Mouse (Mus musculus) hindbrain, embryonic 15.5 days (tissue): Measurements from ENCODE around the gene Ice1. TPM values are rescaled to one million over a fixed set of nuclear protein-coding genes. Genes with fewer than 3 reads are reported as not detected.
A peak's percentile ranks its signal among the peaks of the same experiment; 100 is the strongest.

Source experiments
- ATAC-seq: fragments of 200-750 bp; cut with Nextera tagmentation; 2 replicates; pipeline ENCODE4 v1.8.0; 2017; ENCODE audit warnings: low read depth, moderate number of reproducible peaks, moderate TSS enrichment; ENCODE audit not compliant: low FRiP score
- H3K27ac ChIP-seq: fragments of 300-500 bp; sonication (generic); replicated peaks from 2 replicates; pipeline ENCODE4 v1.5.1; 2015; ENCODE audit warnings: mild to moderate bottlenecking, inconsistent platforms
- H3K27me3 ChIP-seq: fragments of 300-500 bp; sonication (generic); 2 replicates; pipeline ENCODE4 v1.6.1; 2015; ENCODE audit warnings: control low read depth, inconsistent platforms
- H3K36me3 ChIP-seq: fragments of 300-500 bp; sonication (generic); 2 replicates; pipeline ENCODE4 v1.6.1; 2015; ENCODE audit warnings: control low read depth, inconsistent platforms
- H3K4me1 ChIP-seq: fragments of 300-500 bp; sonication (generic); replicated peaks from 2 replicates; pipeline ENCODE4 v1.6.1; 2015; ENCODE audit warnings: control low read depth, inconsistent platforms
- H3K4me2 ChIP-seq: fragments of 300-500 bp; sonication (generic); 2 replicates; pipeline ENCODE4 v1.6.1; 2015; ENCODE audit warnings: moderate library complexity, mild to moderate bottlenecking, inconsistent platforms
- H3K4me3 ChIP-seq: fragments of 300-500 bp; sonication (generic); 2 replicates; pipeline ENCODE4 v1.5.1; 2015; ENCODE audit warnings: mild to moderate bottlenecking, inconsistent platforms
- H3K9ac ChIP-seq: fragments of 300-500 bp; sonication (generic); 2 replicates; pipeline ENCODE4 v1.6.1; 2015; ENCODE audit warnings: inconsistent platforms
- H3K9me3 ChIP-seq: fragments of 300-500 bp; sonication (generic); 2 replicates; pipeline ENCODE4 v1.6.1; 2016; ENCODE audit warnings: control low read depth, inconsistent platforms
- WGBS: fragments of 180-500 bp; shearing (Covaris S2); methylation state at CpG from one replicate; pipeline ENCODE4 v1.1.7; 2015; 5-methylcytosine and 5-hydroxymethylcytosine counted together
- polyA plus RNA-seq: library from polyadenylated mRNA; unstranded; fragments of >200 nt; fragmentation: Nextera tagmentation; extraction: Ambion mirVana; gene quantifications from 2 replicates; pipeline ENCODE4 v1.2.1, GENCODE M21; 2015

Gene Ice1
- polyA plus RNA-seq, 1 experiment from 2014 or later, result 32.4 TPM

DNA sequence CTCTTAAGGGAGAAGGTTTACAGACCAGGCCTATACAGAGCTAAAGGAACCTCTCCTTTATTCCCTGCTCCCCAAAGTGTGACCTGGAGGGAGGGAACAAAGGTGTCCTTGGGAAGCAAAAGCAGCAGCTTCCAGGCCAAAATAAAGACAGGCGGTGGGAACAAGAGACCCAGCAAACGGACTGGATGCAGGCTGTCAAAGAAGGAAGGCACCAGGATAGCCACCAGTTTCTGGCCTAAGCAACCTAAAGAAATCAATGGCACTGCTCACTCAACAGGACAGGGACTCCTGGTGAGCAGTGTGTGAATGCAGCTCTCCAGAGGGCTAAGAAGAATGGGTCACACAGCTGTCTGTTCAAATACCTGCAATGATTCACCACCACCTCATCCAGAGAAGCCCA lies 1.8 kb downstream of the Ice1 start:
- H3K36me3 ChIP-seq, result no peaks in the 10 kb centered on the region
- ATAC-seq, result no peak
- no peaks in the 10 kb centered on the region for H3K27me3 ChIP-seq
- H3K4me1 ChIP-seq, result peaks cover 34% of the 10 kb centered on the region
- H3K4me3 ChIP-seq, result peak overlapping the region; percentile 96; the same call in 1 of the 2 replicates
- 51% methylated on average over 2 of the region's 2 CpGs for WGBS
- no peaks in the 10 kb centered on the region for H3K9me3 ChIP-seq
- H3K4me2 ChIP-seq, result peak overlapping the region; percentile 68
- no peak overlapping the region for H3K9ac ChIP-seq
- H3K27ac ChIP-seq, result no peak overlapping the region

- no peak overlapping the region for H3K4me3 ChIP-seq
- H3K9ac ChIP-seq, result no peak overlapping the region
- H3K9me3 ChIP-seq, result no peaks in the 10 kb centered on the region
- no peaks in the 10 kb centered on the region for H3K27me3 ChIP-seq
- peaks cover 7% of the 10 kb centered on the region; the same call in 1 of the 2 replicates for H3K36me3 ChIP-seq
- WGBS, result 84% methylated on average over 4 of the region's 4 CpGs
- no peak overlapping the region for H3K4me2 ChIP-seq
- no peaks in the 10 kb centered on the region for H3K4me1 ChIP-seq
- no peak overlapping the region for H3K27ac ChIP-seq
- ATAC-seq, result no peak
These were observed 11.0 kb downstream of the Ice1 start for GRCm38 (mm10) chr13:70626416-70626815.

DNA sequence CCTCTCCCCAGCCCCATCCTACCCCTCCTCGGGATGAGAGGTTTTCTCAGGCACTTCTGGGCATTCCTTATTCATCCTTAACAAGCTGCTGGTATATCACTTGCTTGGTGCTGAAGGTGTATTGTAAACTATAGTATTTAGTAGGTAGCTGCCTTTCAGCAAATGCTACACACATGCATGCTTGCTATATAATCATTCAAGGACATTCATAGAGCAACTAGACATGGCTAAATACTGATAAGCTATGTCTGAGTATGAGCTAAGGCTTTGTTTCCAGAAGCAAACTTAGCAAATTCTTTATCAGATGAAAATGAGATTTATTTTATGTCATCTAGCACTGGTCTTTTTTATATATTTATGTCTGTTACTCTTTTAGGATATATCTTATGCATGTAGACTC lies 11.8 kb downstream of the Ice1 start:
- WGBS, result 86% methylated on average over 1 of the region's 1 CpGs
- no peaks in the 10 kb centered on the region for H3K9me3 ChIP-seq
- no peak overlapping the region for H3K4me2 ChIP-seq
- no peaks in the 10 kb centered on the region for H3K27me3 ChIP-seq
- no peaks in the 10 kb centered on the region for H3K4me1 ChIP-seq
- ATAC-seq, result no peak
- H3K4me3 ChIP-seq, result no peak overlapping the region
- peaks cover 7% of the 10 kb centered on the region; the same call in 1 of the 2 replicates for H3K36me3 ChIP-seq
- no peak overlapping the region for H3K9ac ChIP-seq
- no peak overlapping the region for H3K27ac ChIP-seq

GRCm38 (mm10) chr13:70624445-70624844 lies 13.0 kb downstream of the Ice1 start:
- Histone ChIP-seq H3K4me3 (no peak overlapping the region), H3K9me3 (no peaks in the 10 kb centered on the region), H3K27me3 (no peaks in the 10 kb centered on the region), H3K27ac (no peak overlapping the region), H3K4me2 (no peak overlapping the region), H3K36me3 (peaks cover 13% of the 10 kb centered on the region), H3K4me1 (no peaks in the 10 kb centered on the region), H3K9ac (no peak overlapping the region)
- peak; percentile 60; the same call in 1 of the 2 replicates for ATAC-seq
- WGBS, result 83% methylated on average over 4 of the region's 4 CpGs

DNA sequence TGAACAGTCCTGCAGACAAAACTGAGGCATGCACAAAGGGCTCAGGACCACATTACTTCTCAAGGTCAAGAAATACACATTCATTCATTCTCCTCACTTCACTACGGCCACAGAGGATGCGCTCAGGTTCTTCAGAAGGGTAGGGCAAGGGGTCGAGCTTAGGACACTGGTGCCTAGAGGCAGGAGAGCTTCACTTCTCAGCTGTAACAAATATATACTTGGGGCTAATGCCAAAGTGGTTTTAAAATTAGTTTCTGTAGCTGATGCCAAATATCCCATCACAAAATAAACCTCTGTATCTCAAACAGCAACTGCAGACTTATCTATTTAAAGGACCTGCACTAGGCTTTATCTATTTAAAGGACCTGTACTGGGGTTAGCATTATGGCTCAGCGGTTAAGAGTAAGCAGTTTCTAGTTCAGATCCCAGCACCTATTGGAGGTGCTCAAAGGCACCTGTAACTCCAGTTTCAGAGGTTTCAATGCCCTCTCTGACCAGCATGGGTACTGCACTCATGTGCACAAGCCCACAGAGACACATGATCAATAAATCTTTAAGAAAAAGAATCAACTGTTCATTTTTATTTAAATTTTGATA lies 14.9 kb downstream of the Ice1 start:
- Histone ChIP-seq H3K4me1 (no peaks in the 10 kb centered on the region), H3K27ac (no peak overlapping the region), H3K4me3 (no peak overlapping the region), H3K27me3 (no peaks in the 10 kb centered on the region), H3K9me3 (no peaks in the 10 kb centered on the region), H3K4me2 (no peak overlapping the region), H3K9ac (no peak overlapping the region), H3K36me3 (peaks cover 28% of the 10 kb centered on the region)
- WGBS, result 96% methylated on average over 4 of the region's 4 CpGs
- no peak for ATAC-seq

DNA sequence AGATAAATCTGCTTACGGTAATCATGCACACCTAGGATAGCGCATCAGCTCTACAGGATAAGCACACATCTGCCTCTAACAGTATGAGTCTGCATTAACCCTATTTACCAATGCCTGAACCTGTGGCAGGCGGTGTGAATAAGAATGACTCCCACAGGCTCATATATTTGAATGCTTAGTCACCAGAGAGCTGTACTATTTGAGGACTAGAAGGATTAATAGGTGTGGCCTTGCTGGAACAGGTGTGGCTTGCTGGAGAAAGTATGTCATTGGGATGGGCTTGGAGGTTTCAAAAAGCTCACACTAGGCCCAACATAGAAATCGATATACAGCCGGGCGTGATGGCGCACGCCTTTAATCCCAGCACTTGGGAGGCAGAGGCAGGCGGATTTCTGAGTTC lies 15.9 kb downstream of the Ice1 start:
- no peak overlapping the region for H3K27ac ChIP-seq
- H3K27me3 ChIP-seq, result no peaks in the 10 kb centered on the region
- H3K9me3 ChIP-seq, result no peaks in the 10 kb centered on the region
- WGBS, result 97% methylated on average over 9 of the region's 9 CpGs
- H3K36me3 ChIP-seq, result peaks cover 39% of the 10 kb centered on the region
- ATAC-seq, result no peak
- no peak overlapping the region for H3K4me3 ChIP-seq
- H3K4me2 ChIP-seq, result no peak overlapping the region
- H3K9ac ChIP-seq, result no peak overlapping the region
- no peaks in the 10 kb centered on the region for H3K4me1 ChIP-seq

DNA sequence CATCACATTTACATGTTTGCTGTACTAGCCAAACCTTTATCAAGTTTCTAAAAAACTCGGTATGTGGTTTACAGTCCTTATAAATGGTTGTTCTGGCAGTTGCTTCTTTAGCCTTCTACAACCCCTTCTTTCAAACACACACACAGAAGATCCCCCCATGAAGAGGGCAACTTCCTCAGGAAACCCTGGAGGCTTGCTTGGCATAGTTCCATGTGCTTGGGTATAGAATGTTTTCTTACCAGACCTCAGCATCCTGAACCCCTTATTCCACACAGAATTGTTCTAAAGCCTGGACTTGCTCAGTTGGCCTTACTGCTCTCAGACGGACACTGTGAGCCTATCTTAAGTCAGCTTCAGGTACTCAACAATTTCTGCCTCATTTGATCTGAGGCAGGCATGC lies 24.6 kb downstream of the Ice1 start:
- 91% methylated on average over 2 of the region's 2 CpGs for WGBS

GRCm38 (mm10) chr13:70610431-70611420 lies 26.7 kb downstream of the Ice1 start:
- no peak overlapping the region for H3K9ac ChIP-seq
- no peaks in the 10 kb centered on the region for H3K9me3 ChIP-seq
- peaks cover 81% of the 10 kb centered on the region for H3K36me3 ChIP-seq
- WGBS, result 89% methylated on average over 15 of the region's 15 CpGs
- no peak overlapping the region for H3K27ac ChIP-seq
- peak; percentile 55; the same call in 1 of the 2 replicates for ATAC-seq
- no peak overlapping the region for H3K4me3 ChIP-seq
- H3K4me1 ChIP-seq, result no peaks in the 10 kb centered on the region
- no peaks in the 10 kb centered on the region for H3K27me3 ChIP-seq
- H3K4me2 ChIP-seq, result no peak overlapping the region

More for the DNA sequence above, 24.6 kb downstream of the Ice1 start:
- Histone ChIP-seq H3K4me3 (no peak overlapping the region), H3K9ac (no peak overlapping the region), H3K4me1 (no peaks in the 10 kb centered on the region), H3K36me3 (peaks cover 80% of the 10 kb centered on the region), H3K27ac (no peak overlapping the region), H3K4me2 (no peak overlapping the region), H3K9me3 (no peaks in the 10 kb centered on the region), H3K27me3 (no peaks in the 10 kb centered on the region)
- no peak for ATAC-seq

GRCm38 (mm10) chr13:70609632-70610031 lies 27.8 kb downstream of the Ice1 start:
- 80% methylated on average over 3 of the region's 3 CpGs for WGBS
- no peak overlapping the region for H3K4me3 ChIP-seq
- H3K4me2 ChIP-seq, result no peak overlapping the region
- no peak overlapping the region for H3K9ac ChIP-seq
- H3K27me3 ChIP-seq, result no peaks in the 10 kb centered on the region
- H3K4me1 ChIP-seq, result no peaks in the 10 kb centered on the region
- H3K27ac ChIP-seq, result no peak overlapping the region
- peaks cover 81% of the 10 kb centered on the region for H3K36me3 ChIP-seq
- ATAC-seq, result no peak
- H3K9me3 ChIP-seq, result no peaks in the 10 kb centered on the region

GRCm38 (mm10) chr13:70605366-70605765 lies 32.1 kb downstream of the Ice1 start:
- H3K36me3 ChIP-seq, result peaks cover 96% of the 10 kb centered on the region

GRCm38 (mm10) chr13:70604723-70605122 lies 32.7 kb downstream of the Ice1 start:
- H3K27ac ChIP-seq, result no peak overlapping the region
- H3K4me3 ChIP-seq, result no peak overlapping the region
- H3K36me3 ChIP-seq, result peaks cover 97% of the 10 kb centered on the region
- H3K9me3 ChIP-seq, result no peaks in the 10 kb centered on the region
- no peak overlapping the region for H3K4me2 ChIP-seq
- WGBS, result 78% methylated on average over 8 of the region's 8 CpGs
- no peak overlapping the region for H3K9ac ChIP-seq
- H3K4me1 ChIP-seq, result no peaks in the 10 kb centered on the region
- no peak for ATAC-seq
- H3K27me3 ChIP-seq, result no peaks in the 10 kb centered on the region

More at GRCm38 (mm10) chr13:70605366-70605765, 32.1 kb downstream of the Ice1 start:
- Histone ChIP-seq H3K4me2 (no peak overlapping the region), H3K9ac (no peak overlapping the region), H3K4me3 (no peak overlapping the region), H3K9me3 (no peaks in the 10 kb centered on the region), H3K27ac (no peak overlapping the region), H3K27me3 (no peaks in the 10 kb centered on the region), H3K4me1 (no peaks in the 10 kb centered on the region)
- WGBS, result 99% methylated on average over 5 of the region's 5 CpGs
- ATAC-seq, result no peak

GRCm38 (mm10) chr13:70601566-70601965 lies 35.9 kb downstream of the Ice1 start:
- no peak overlapping the region for H3K4me2 ChIP-seq
- WGBS, result 84% methylated on average over 1 of the region's 1 CpGs
- no peaks in the 10 kb centered on the region for H3K4me1 ChIP-seq

More at GRCm38 (mm10) chr13:70601566-70601965, 35.9 kb downstream of the Ice1 start:
- no peak for ATAC-seq
- no peak overlapping the region for H3K27ac ChIP-seq
- H3K9ac ChIP-seq, result no peak overlapping the region
- no peaks in the 10 kb centered on the region for H3K9me3 ChIP-seq
- no peak overlapping the region for H3K4me3 ChIP-seq
- peaks cover 77% of the 10 kb centered on the region for H3K36me3 ChIP-seq
- H3K27me3 ChIP-seq, result no peaks in the 10 kb centered on the region
